Mouse (Mus musculus) forebrain, embryonic 14.5 days (tissue): ENCODE data around the gene Zfp738. TPM values are rescaled to one million over a fixed set of nuclear protein-coding genes. Genes with fewer than 3 reads are reported as not detected.
"Not testable (repeated sequence)": the region's sequence is repeated elsewhere in the genome, so short reads cannot be mapped to it uniquely, and the experiment has no call there.

Source experiments
- ATAC-seq: fragments of 200-750 bp; cut with Nextera tagmentation; 2 replicates; pipeline ENCODE4 v1.8.0; 2017; ENCODE audit warnings: mild to moderate bottlenecking, moderate library complexity
- DNase-seq: peaks from one replicate; pipeline ENCODE4 v3.0.0-alpha.2; 2015; ENCODE audit warnings: low spot score
- H3K27ac ChIP-seq: fragments of 300-500 bp; sonication (generic); 2 replicates; pipeline ENCODE4 v1.5.1; 2014; ENCODE audit warnings: low read depth, mild to moderate bottlenecking, control low read depth, low read length, moderate library complexity
- H3K27me3 ChIP-seq: fragments of 300-500 bp; sonication (generic); replicated peaks from 2 replicates; pipeline ENCODE4 v1.6.1; 2014; ENCODE audit warnings: low read length, control low read depth, mixed read lengths; ENCODE audit not compliant: control insufficient read depth, insufficient read depth
- H3K36me3 ChIP-seq: fragments of 300-500 bp; sonication (generic); 2 replicates; pipeline ENCODE4 v1.6.1; 2014; ENCODE audit warnings: low read length, control low read depth; ENCODE audit not compliant: control insufficient read depth, insufficient read depth
- H3K4me1 ChIP-seq: fragments of 300-500 bp; sonication (generic); 2 replicates; pipeline ENCODE4 v1.6.1; 2014; ENCODE audit warnings: antibody characterized with exemption, low read length, control low read depth; ENCODE audit not compliant: control insufficient read depth, insufficient read depth
- H3K4me2 ChIP-seq: fragments of 300-500 bp; sonication (generic); 2 replicates; pipeline ENCODE4 v1.6.1; 2014; ENCODE audit warnings: mild to moderate bottlenecking, control low read depth, low read length
- H3K4me3 ChIP-seq: fragments of 300-500 bp; sonication (generic); 2 replicates; pipeline ENCODE4 v1.5.1; 2014; ENCODE audit warnings: low read depth, low read length, control low read depth
- H3K9ac ChIP-seq: fragments of 300-500 bp; sonication (generic); 2 replicates; pipeline ENCODE4 v1.6.1; 2014; ENCODE audit warnings: mild to moderate bottlenecking, low read length, control low read depth, moderate library complexity
- H3K9me3 ChIP-seq: fragments of 300-500 bp; sonication (generic); replicated peaks from 2 replicates; pipeline ENCODE4 v1.6.1; 2016; ENCODE audit warnings: low read length, control low read depth, mixed read lengths; ENCODE audit not compliant: control insufficient read depth
- WGBS: fragments of 180-500 bp; shearing (Covaris S2); extraction: QIAGEN DNeasy Blood & Tissue Kit; methylation state at CpG from one replicate; pipeline ENCODE4 v1.1.7; 2014; 5-methylcytosine and 5-hydroxymethylcytosine counted together
- polyA plus RNA-seq: library from polyadenylated mRNA; unstranded; fragments of >200 nt; fragmentation: Nextera tagmentation; extraction: Ambion mirVana; gene quantifications from 2 replicates; pipeline ENCODE4 v1.2.1, GENCODE M21; 2014

Gene Zfp738
- polyA plus RNA-seq, result 9.9 and 15.0 TPM in 2 replicates

GRCm38 (mm10) chr13:67686971-67687370 lies at the start of gene Zfp738:
Gene Zfp738, minus strand, starts transcription at chr13:67687071.
- WGBS, result 82% methylated on average over 4 of the region's 4 CpGs
- H3K9ac ChIP-seq, result no peak within 1 kb of the TSS
- DNase-seq, result no peak
- no peaks in the 10 kb centered on the region for H3K9me3 ChIP-seq
- no peak within 1 kb of the TSS for H3K4me2 ChIP-seq
- no peaks in the 10 kb centered on the region for H3K36me3 ChIP-seq
- no peak within 1 kb of the TSS for H3K4me3 ChIP-seq
- H3K27me3 ChIP-seq, result no peaks in the 10 kb centered on the region
- peaks cover 4% of the 10 kb centered on the region for H3K4me1 ChIP-seq
- ATAC-seq, result no peak
- H3K27ac ChIP-seq, result no peak within 1 kb of the TSS

GRCm38 (mm10) chr13:67734391-67734790 lies 47.5 kb upstream of the Zfp738 start:
- H3K27ac ChIP-seq, H3K4me3 ChIP-seq, H3K4me1 ChIP-seq, H3K9me3 ChIP-seq, DNase-seq, H3K36me3 ChIP-seq, H3K4me2 ChIP-seq, ATAC-seq, H3K9ac ChIP-seq, H3K27me3 ChIP-seq: not testable (repeated sequence)
- WGBS, result 94% methylated on average over 9 of the region's 9 CpGs

GRCm38 (mm10) chr13:67729441-67729840 lies 42.6 kb upstream of the Zfp738 start:
- DNase-seq (peak; percentile 36), ATAC-seq (peak; percentile 63)
- 47% methylated on average over 4 of the region's 4 CpGs for WGBS
- not testable (repeated sequence) for H3K27me3 ChIP-seq, H3K9me3 ChIP-seq, H3K36me3 ChIP-seq, H3K4me1 ChIP-seq
- Histone ChIP-seq H3K4me2 (peak overlapping the region; percentile 64), H3K4me3 (peak overlapping the region; percentile 50), H3K9ac (peak overlapping the region; percentile 71), H3K27ac (0 out of 2 replicates have a peak overlapping the region, but pooled peaks have one; percentile 9)

- Histone ChIP-seq H3K4me2 (peak within 1 kb of the TSS; percentile 64), H3K9me3 (no peaks in the 10 kb centered on the region), H3K4me1 (peaks cover 3% of the 10 kb centered on the region), H3K36me3 (no peaks in the 10 kb centered on the region), H3K27ac (0 out of 2 replicates have a peak within 1 kb of the TSS, but pooled peaks have one; percentile 9), H3K4me3 (peak within 1 kb of the TSS; percentile 50), H3K27me3 (no peaks in the 10 kb centered on the region), H3K9ac (peak within 1 kb of the TSS; percentile 71)
- peak; percentile 84 for ATAC-seq
- peak; percentile 85 for DNase-seq
- 8% methylated on average over 16 of the region's 21 CpGs for WGBS
These were observed 41.9 kb upstream of the Zfp738 start, which contains the start of gene Zfp65 for GRCm38 (mm10) chr13:67728641-67729318. Gene Zfp65, minus strand, starts transcription at chr13:67729173.

- ATAC-seq (no peak), DNase-seq (no peak)
- Histone ChIP-seq H3K4me2 (peak overlapping the region; percentile 64), H3K4me3 (peak overlapping the region; percentile 50), H3K27ac (no peak overlapping the region), H3K9me3 (no peaks in the 10 kb centered on the region), H3K9ac (peak overlapping the region; percentile 71), H3K4me1 (peaks cover 3% of the 10 kb centered on the region), H3K36me3 (no peaks in the 10 kb centered on the region), H3K27me3 (no peaks in the 10 kb centered on the region)
- 82% methylated on average over 1 of the region's 1 CpGs for WGBS
These were observed 41.2 kb upstream of the Zfp738 start for GRCm38 (mm10) chr13:67728106-67728505.

- not testable (repeated sequence) for H3K9me3 ChIP-seq, H3K27ac ChIP-seq, ATAC-seq, H3K4me1 ChIP-seq, H3K4me2 ChIP-seq, H3K4me3 ChIP-seq, H3K9ac ChIP-seq, H3K36me3 ChIP-seq, H3K27me3 ChIP-seq
- 67% methylated on average over 2 of the region's 2 CpGs for WGBS
- peak; percentile 73 for DNase-seq
These were observed 38.5 kb upstream of the Zfp738 start for GRCm38 (mm10) chr13:67725331-67725730.

GRCm38 (mm10) chr13:67723848-67724479 lies 37.1 kb upstream of the Zfp738 start:
- DNase-seq, result peak; percentile 96
- WGBS, result under 1% methylated on average over 17 of the region's 17 CpGs

GRCm38 (mm10) chr13:67683841-67684240 lies 3.0 kb downstream of the Zfp738 start:
- not testable (repeated sequence) for H3K27me3 ChIP-seq, H3K4me1 ChIP-seq, H3K36me3 ChIP-seq, H3K27ac ChIP-seq, H3K9me3 ChIP-seq, DNase-seq
- ATAC-seq, result peak; percentile 38
- peak overlapping the region; percentile 68 for H3K4me2 ChIP-seq
- H3K4me3 ChIP-seq, result peak overlapping the region; percentile 68
- peak overlapping the region; percentile 75; the same call in 1 of the 2 replicates for H3K9ac ChIP-seq
- 76% methylated on average over 2 of the region's 2 CpGs for WGBS

More at GRCm38 (mm10) chr13:67723848-67724479, 37.1 kb upstream of the Zfp738 start:
- Histone ChIP-seq H3K27me3 (no peaks in the 10 kb centered on the region), H3K9me3 (no peaks in the 10 kb centered on the region), H3K9ac (peak overlapping the region; percentile 82), H3K4me3 (peak overlapping the region; percentile 77), H3K36me3 (no peaks in the 10 kb centered on the region), H3K4me2 (peak overlapping the region; percentile 63), H3K4me1 (peaks cover 3% of the 10 kb centered on the region), H3K27ac (peak overlapping the region; percentile 58; the same call in 1 of the 2 replicates)
- peak; percentile 94 for ATAC-seq
